Mouse (Mus musculus) heart, postnatal 25 days (tissue): Measurements from ENCODE around the gene Actr3. TPM values are rescaled to one million over a fixed set of nuclear protein-coding genes. Genes with fewer than 3 reads are reported as not detected.
A peak's percentile ranks its signal among the peaks of the same experiment; 100 is the strongest.

Experiments used
- DNase-seq: peaks from one replicate; pipeline ENCODE4 v3.0.0; 2022; ENCODE audit warnings: low spot score
- intact Hi-C: fragments of 180-260 bp; cut with DNase I; formaldehyde crosslinking; loops from one replicate; pipeline ENCODE4 v1.15.1; 2025
- total RNA-seq, 2 experiments: library from RNA; stranded (reverse); gene quantifications; 2 replicates each; pipeline ENCODE4 v1.2.3; 2021

Gene Actr3
- 100 to 1,000 TPM; 125 to 136 TPM for total RNA-seq

DNA sequence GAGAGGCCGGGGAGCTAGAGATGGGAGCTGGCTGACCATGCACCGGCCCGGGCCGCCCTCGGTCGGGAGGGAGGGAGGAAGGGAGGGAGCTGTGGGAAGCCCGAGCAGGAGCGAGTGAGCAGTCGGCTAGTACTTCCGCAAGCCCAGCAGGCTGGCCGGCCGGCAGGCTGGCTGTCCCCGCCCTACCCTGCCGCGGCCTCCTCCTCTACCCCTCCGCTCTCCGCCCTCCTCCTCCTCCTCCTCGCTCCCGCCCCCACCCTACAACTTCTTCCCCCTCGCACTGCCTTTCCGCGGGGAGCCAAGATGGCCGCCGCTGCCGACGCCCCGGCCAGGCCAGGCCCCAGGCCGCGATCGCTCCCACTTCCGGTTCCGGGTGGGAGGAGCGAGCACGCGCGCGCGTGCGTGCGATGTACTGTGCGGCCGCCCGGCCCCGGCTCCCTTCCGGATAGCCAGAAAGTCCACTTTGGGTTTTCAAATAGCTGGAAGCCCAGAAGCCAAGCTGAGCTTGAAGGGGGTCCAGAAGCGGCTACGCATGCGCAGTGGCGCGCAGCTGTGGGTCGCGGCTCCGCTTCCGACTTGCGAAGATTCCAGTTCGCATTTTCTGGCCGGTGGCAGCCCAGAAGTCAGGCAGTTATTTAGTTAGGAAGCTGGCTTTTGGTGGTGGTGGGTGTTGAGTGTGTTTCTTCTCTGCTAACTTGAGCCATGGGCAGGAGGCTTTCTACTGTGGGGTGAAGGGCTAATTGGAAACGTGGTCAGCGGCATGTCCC is at the start of gene Actr3:
TSS of gene Actr3 (minus strand) at position 359 of the 767 bp plus-strand sequence.
- DNase-seq = peak; percentile 99
- intact Hi-C loops = loop anchor here (2.0 kb wide), 2 partner anchors 41 to 125 kb away; partner anchors contain the start of gene Slc35f5

DNA sequence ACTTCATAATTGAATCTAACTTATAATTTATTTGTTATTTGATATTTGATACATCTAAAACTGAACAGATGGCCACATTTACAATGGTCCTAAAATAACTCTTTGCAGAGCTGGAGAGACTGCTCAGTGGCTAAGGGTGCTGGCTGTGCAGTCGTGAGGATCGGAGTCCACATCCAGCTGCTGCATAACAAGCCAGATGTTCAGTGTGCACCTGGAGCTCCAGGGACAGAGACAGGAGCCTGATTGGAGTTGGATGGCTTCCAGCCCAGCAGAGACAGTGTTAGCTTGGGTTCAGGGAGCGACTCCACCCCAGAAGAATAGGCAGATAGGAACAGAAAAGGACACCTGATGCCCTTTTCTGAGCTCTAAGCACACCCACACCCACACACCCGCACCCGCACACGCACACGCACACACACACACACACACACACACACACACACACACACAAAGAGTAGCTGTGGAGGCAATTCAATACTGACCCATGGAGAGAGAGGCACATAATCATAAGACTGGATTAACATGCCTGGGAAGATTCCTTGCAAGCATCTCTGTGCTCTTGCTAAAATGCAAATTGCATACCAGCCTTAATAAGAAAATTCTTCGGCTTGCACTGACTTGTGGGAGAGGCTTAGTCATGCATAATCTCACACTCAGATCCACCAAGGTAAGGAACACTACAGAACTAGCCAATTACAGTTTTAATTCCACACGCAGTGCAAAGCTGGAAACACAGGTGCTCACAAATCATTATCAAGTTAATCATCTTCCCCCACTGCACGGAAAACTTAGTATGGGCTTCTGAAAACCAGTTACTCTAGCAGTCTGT is 47.1 kb upstream of the Actr3 start:
- intact Hi-C loops = no loop called here
- DNase-seq = no peak

DNA sequence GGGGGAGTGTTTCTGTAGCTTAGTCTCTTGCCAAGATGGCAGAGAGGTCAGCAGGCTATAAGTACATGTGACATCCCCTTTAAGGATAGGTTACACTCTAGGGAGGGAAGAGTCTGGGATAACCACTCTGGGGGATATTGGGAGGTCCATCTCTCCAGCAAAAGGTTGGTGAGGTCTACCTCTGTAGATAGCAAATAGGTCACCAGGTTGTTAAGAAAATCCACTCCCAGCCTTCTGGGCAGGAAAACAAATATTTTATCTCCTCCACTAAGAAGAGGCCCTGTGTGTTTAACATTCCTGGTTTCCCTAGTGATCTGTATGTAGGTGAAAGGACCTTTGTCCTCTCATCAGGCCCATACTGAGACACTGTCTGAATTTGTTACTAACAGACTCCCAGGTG is 46.3 kb upstream of the Actr3 start:
- DNase-seq = no peak
- intact Hi-C loops = no loop called here

DNA sequence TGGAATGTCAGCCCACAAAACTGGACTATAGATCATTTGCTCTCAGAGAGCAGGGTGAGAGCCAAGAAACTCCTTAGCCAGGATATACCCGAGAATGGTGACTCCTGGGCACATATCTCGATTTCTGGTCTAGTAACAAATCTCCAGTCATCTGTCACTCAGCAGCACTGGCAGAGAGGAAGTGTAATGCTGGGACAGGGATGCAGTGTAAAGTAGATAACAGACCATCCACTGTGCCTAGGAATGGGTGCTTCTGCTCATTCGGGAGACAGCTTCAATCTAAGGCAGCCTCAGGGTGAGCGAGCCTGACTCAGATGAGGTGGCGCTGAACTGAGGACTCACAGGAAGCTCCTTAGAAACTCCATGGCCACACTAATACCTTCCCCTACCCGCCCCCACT is 43.1 kb upstream of the Actr3 start:
- intact Hi-C loops = no loop called here
- no peak for DNase-seq

DNA sequence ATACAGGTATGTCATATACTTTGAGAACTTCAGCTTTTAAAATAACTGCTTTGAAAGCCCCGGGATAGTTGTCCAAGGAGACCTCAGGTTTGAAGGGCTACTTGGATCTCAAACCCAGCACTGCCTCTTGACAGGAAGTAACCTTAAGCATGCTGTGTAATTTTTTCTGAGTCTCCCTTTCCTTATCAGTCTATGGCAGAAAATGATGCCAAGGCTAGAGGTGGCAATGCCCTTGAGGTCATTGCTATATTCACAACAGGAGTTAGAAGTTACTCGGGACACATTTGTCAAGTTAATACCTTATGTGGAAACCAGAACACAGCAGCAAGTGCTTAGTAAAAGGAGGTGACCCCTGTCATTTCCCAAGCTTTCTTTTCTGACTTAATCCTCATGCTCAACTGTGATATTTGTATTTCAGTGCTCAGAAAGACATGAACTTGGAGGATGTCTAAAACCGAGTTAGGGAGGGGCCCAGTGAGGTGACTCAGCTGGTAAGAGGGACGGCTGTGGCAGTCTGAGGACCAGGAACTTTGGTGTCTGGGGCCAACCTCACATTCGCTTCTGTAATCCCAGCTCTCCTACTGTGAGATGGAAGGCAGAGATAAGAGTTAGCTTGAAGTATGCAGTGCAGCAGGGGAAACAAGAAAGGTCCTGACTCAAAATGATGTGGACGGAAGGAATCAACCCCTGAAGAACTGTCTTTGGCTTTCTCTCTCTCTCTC is 40.6 kb upstream of the Actr3 start:
- DNase-seq = no peak
- intact Hi-C loops = no loop called here

DNA sequence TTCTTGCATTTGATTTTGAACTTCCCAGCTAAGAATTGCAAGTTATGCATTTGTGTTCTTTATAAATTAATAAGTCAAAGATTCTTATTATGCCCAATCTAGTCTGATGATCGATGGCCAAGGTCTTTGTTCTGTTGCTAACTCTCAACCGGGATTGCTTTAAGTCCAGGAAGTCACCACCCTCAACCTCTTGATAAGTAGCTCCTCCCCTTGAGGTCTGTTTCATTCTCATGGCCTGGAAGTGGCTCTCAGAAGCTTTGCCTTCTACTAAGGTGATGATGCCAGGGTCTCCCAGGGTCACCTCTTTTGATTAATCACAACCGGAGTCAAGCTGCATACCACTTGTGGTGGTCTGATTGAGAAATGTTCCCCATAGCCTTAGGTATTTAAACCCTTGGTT is 38.3 kb upstream of the Actr3 start:
- intact Hi-C loops = no loop called here
- no peak for DNase-seq

DNA sequence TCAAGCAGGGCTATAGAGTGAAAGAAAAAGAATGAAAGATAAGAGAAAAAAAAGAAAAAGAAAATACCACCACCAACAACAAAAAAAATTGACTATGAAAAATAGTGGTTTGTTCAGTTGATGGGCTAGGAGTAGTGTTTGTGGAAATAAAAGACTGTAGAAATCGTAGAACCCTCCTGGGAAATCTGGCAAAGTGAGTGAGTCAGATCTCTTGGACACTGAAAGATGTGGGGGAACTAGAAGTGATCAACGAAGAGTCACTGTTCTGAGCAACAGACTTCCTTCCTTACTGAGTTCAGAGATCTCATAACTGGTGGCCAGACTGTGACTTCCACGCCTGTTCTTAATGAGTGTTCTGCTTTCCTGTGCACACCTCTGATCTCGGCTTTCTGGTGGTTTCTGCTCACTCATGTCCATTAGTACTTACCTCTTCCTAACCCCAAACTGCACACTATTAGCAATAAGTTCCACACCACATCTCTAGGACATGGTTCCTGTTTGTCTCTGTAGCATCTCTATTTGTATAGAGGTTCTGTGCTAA is 37.7 kb upstream of the Actr3 start:
- DNase-seq = no peak
- intact Hi-C loops = no loop called here

DNA sequence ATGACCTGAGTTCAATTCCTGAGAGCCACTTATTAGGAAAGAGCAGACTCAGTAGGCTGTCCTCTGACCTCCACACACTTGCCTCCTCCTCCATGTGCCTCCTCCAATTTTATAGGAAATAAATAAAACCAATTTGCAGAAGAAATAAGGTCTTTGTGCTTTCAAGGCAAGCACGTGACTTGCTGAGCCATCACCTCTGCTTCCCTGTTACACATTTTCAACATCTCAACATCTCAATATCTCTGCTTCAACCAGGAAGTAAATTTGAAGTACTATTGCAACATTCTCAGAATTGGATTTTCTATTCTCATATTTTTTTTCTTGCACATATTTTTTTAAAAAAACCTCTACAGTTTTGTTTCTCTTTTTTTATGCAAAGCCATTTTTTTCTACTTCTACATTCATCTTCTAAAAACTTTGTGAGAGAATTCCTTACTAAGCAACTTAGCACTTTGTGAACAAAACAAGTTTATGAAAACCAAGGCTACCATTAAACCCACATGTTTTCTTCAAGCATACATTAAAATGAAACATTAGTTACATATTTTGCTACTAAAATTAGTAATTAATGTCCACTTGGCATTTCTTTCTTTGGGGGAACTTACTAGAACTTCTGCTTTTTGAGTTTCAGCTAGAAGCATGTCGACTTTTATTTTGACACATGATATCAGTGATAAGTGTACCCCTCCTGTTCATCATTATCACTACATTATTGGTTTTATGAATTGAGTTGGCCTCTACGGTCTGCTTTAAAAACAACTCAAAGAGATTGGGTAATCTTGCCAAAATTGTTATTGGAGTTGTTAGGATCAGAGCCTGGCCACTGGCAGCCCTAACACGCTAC is 35.5 kb upstream of the Actr3 start:
- DNase-seq = no peak
- intact Hi-C loops = no loop called here

DNA sequence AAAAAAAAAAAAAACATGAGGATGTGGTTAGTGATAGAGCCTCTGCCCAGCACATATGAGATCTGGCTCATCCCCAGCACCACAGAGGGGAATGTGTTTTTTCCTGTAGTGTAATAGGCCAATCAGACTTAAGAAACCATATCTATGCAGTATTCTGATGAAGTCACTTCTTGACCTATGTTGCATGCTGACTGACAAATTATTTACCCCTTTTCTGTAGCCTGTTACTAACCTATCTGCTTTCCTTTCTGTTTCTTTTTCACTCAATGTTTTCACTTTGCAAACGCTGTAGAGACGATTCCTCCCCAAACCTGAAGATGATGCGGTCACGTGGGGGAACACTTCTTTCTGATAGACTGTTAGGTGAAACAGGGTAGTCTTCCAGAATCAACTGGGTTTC is 32.4 kb upstream of the Actr3 start:
- intact Hi-C loops = no loop called here
- no peak for DNase-seq

DNA sequence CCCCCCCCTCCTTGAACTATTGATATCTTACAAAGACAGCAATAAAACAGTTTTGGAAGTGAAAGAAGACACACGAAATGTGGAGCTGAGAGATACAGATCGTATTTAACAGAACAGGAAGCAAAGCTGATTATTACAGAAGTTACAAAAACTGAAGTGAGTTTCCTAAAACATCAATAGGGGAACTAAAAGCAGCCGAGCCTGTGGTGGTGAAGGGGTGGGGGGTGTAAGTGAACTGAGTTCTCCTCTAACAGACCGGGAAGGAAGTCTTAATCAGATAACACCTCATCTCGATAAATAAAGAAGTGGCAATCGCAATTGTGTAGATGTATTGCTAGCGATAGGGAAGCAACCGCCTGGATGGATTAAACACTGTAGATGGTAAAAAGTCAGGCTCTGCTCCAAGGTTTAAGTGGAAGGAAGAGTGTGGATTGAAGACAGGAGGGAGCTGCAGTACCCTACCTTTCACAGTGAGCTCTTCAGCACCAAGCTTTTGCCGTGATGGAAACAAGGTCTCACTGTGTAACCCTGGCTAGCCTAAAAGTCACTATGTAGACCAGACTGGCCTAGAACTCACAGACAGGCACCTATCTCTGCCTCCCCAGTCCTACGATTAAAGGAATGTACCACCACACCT is 31.2 kb upstream of the Actr3 start:
- DNase-seq = no peak

DNA sequence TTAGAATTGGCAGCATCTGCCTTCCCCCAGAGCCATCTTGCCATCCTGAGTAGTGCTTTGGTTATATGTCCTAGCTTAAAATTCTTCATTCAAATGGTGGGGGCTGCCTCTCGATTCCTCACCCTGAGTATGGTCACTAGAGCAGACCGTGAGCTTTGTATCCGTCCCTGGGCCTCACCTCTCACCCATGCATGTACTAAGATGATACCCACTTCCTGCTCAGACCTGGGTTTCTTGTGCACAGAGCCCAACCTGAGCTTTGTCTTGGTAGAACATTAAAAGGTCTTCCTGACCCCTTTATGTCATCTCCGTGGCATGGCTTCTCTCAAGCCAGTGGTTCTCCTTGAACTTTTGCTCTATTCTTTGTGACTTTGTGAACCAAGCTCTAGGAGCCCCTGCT is 28.5 kb upstream of the Actr3 start:
- no peak for DNase-seq
- intact Hi-C loops = no loop called here

More for the DNA sequence above, 31.2 kb upstream of the Actr3 start:
- intact Hi-C loops = no loop called here

DNA sequence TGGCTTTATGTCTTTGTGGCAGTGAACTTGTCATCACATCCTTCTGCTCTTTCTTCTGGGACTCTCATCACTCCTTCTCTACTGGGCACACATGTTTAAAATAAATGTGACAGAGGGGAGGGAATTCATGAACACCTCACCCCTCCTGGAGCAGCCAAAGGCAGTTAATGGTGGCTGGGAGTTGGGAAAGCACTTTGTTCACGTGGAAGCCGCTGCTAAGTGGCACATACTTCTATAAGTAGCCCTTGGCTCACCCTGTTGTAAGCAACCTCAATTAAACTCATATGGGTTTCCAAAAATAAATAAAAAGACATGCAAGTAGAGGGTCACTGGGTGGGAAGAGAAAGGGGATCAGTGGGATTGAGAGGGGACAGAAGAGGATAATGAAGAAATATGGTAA is 27.8 kb upstream of the Actr3 start:
- no peak for DNase-seq
- intact Hi-C loops = no loop called here

DNA sequence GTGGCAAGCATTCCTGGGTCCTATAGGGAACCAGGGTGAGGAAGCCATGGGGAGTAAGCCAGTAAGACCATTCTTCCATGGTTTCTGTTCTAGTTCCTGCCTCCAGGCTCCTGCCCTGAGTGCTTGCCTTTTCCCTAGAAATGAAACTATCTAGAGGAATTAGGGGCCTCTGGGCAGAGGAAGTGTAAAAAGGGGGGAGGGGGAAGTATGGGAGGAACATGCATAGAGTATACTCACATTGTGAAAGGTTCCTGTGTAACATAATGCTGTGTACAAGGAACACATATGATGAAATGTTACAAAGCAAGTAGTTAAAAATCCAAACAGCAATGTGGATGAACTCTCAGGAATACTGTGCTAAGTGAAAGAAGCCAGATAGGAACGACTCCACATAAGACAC is 27.4 kb upstream of the Actr3 start:
- DNase-seq = no peak
- intact Hi-C loops = no loop called here

DNA sequence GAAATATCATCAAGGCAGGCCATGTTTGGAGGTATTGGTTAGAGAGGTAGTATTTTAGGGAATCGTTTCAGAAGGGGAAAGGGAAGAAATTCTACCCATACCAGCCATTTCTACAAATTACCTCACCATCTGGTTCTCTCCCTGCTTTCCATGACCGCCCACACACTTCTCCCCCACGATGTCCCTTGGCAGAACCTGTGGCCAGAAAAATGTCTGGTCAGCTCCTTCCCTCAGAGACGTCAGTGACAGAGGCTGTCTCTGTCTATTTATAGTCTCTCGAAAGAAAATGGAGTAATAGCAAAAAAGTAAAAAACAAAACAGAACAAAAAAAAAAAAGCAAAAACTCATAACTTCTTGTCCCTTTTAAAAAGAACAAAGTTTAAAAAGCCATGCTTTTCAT is 23.0 kb upstream of the Actr3 start:
- intact Hi-C loops = no loop called here
- peak; percentile 22 for DNase-seq

DNA sequence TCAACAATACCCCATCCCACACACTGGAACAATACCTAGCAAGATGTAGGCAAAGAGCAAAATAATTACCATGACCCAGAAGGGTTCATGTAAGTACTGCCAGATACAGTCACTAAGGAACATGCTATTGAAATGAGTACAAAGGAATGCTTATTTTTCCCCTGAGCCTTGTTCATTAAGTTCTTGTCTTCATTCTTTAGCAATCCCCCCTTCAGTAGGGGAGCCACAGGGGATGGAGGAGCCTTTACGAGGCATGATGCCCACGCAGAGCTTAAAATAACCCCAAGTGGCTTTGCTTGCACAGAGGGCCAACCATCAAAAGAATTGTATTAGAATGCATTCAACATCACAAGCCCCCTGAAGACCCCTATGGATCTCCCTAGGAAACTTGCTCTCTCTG is 19.6 kb upstream of the Actr3 start:
- no peak for DNase-seq
- intact Hi-C loops = no loop called here

DNA sequence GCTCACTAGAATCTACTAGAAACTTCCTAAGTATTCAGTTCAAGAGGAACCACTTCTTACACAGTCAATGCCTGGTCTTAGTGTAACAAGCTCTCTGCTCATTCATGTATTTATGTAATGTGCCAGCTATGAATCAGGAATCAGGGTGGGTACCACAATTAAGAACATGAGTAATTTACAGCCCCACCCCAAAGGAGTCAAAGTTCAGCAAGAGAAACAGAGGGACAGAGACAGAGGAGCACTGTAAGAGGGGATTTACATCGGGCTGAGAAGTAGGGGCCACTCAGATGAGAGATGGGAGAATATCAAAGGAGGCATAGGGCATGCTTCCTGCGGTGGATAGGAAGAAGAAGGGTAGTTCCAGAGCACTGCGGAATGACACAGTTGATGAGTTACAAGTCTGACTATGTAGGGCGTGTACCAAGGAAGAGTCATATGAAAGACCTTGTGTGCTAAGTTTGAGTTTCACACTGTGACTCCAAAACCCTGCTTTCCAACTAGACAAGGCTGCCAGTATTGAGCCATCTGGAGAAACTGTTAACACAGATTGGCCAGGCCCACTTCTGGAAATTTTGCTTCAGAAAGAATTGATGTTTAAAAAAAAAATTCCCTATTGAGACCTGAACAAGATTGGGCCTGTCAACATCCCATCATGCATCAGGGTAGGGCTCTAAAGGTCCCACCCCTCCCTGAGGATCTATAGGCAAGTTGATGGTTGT is 14.9 kb upstream of the Actr3 start:
- DNase-seq = no peak
- intact Hi-C loops = no loop called here

DNA sequence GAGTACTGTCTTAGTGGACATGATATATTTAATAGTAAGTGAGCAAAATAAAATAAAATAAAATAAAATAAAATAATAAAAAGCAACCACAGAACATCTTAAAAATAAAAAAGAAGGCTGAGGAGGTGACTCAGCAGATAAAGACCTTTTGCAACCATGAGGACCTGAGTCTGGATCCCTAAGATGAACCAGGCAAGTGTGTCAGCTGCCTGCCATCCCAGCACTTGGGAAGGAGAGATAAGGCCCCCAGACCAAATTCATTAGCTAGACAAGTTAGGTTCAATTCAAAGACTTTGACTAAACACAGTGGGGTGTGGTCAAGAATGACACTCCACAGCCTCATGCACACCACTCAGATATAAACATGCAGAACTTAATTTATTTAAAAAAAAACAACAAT is 12.4 kb upstream of the Actr3 start:
- intact Hi-C loops = no loop called here
- DNase-seq = no peak

DNA sequence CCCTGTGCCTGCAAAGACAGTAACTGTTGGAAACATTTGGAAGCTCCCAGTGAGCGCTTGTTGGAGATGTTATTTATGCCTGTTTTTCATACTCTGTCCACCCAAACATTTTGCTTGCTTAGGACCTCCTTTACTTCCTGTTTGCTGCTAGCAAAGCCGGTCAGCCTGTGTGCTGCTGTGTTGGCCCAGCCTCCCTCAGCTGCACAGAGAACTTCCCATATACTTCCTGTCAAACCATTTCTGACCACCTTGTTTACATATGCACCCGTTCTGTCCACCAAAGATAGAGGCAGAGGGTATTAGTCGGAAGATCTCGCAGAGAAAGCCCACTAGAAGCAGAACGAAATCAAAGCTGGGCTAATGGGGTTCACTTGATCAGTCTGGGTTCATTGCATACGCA is 6.2 kb upstream of the Actr3 start:
- intact Hi-C loops = no loop called here
- no peak for DNase-seq

DNA sequence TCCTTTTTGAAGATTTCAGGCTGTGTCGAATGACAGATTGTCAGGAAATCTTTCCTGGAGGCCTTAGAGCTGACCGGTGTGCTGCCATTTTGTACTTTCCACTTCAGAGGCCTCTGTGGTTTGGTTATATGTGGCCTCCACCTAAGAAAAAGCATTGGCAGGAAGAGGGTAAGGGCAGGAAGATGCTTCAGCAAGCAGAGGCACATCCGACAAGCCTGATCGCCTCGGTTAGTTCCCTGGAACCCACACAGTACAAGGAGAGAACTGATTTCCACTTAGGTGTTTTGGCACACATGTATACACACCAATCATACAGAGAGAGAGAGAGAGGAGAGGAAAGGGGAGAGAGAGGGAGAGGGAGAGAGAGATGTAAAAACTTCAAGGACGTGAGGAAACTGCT is 5.7 kb upstream of the Actr3 start:
- no peak for DNase-seq
- intact Hi-C loops = no loop called here
